Mouse (Mus musculus) liver, embryonic 11.5 days (tissue): ENCODE results near the gene Dus2. TPM values are rescaled to one million over a fixed set of nuclear protein-coding genes. Genes with fewer than 3 reads are reported as not detected.
"Not testable (repeated sequence)": the region's sequence is repeated elsewhere in the genome, so short reads cannot be mapped to it uniquely, and the experiment has no call there.

Source experiments
- ATAC-seq: fragments of 200-750 bp; cut with Nextera tagmentation; replicated peaks from 2 replicates; pipeline ENCODE4 v1.8.0; 2017; ENCODE audit warnings: moderate number of reproducible peaks, mild to moderate bottlenecking, moderate TSS enrichment, moderate library complexity; ENCODE audit not compliant: low FRiP score
- DNase-seq: peaks from one replicate; pipeline ENCODE4 v3.0.0-alpha.2; 2017; ENCODE audit warnings: low spot score
- H3K27ac ChIP-seq: fragments of 300-500 bp; sonication (generic); 2 replicates; pipeline ENCODE4 v1.5.1; 2014; ENCODE audit warnings: mild to moderate bottlenecking, low read depth, low read length, control low read depth
- H3K27me3 ChIP-seq: fragments of 300-500 bp; sonication (generic); replicated peaks from 2 replicates; pipeline ENCODE4 v1.6.1; 2014; ENCODE audit warnings: low read length, mixed read lengths; ENCODE audit not compliant: control insufficient read depth, insufficient read depth
- H3K36me3 ChIP-seq: fragments of 300-500 bp; sonication (generic); 2 replicates; pipeline ENCODE4 v1.6.1; 2014; ENCODE audit warnings: mild to moderate bottlenecking, low read length, moderate library complexity, mixed read lengths; ENCODE audit not compliant: control insufficient read depth, insufficient read depth
- H3K4me1 ChIP-seq: fragments of 300-500 bp; sonication (generic); replicated peaks from 2 replicates; pipeline ENCODE4 v1.6.1; 2014; ENCODE audit warnings: low read length, mixed read lengths; ENCODE audit not compliant: control insufficient read depth, insufficient read depth
- H3K4me2 ChIP-seq: fragments of 300-500 bp; sonication (generic); 2 replicates; pipeline ENCODE4 v1.6.1; 2014; ENCODE audit warnings: mild to moderate bottlenecking, control low read depth, moderate library complexity
- H3K4me3 ChIP-seq: fragments of 300-500 bp; sonication (generic); 2 replicates; pipeline ENCODE4 v1.5.1; 2014; ENCODE audit warnings: low read depth, low read length, control low read depth
- H3K9ac ChIP-seq: fragments of 300-500 bp; sonication (generic); 2 replicates; pipeline ENCODE4 v1.6.1; 2014; ENCODE audit warnings: low read depth, low read length, control low read depth
- H3K9me3 ChIP-seq: fragments of 300-500 bp; sonication (generic); 2 replicates; pipeline ENCODE4 v1.6.1; 2016; ENCODE audit warnings: low read length, inconsistent platforms, mixed read lengths; ENCODE audit not compliant: control insufficient read depth
- WGBS: fragments of 180-500 bp; shearing (Covaris S2); extraction: QIAGEN DNeasy Blood & Tissue Kit; methylation state at CpG from one replicate; pipeline ENCODE4 v1.1.7; 2014; 5-methylcytosine and 5-hydroxymethylcytosine counted together
- polyA plus RNA-seq: library from polyadenylated mRNA; unstranded; fragments of >200 nt; fragmentation: Nextera tagmentation; extraction: Ambion mirVana; gene quantifications from 2 replicates; pipeline ENCODE4 v1.2.1, GENCODE M21; 2014

Gene Dus2
- polyA plus RNA-seq, 1 experiment from 2014 or later: 25.0 TPM

DNA sequence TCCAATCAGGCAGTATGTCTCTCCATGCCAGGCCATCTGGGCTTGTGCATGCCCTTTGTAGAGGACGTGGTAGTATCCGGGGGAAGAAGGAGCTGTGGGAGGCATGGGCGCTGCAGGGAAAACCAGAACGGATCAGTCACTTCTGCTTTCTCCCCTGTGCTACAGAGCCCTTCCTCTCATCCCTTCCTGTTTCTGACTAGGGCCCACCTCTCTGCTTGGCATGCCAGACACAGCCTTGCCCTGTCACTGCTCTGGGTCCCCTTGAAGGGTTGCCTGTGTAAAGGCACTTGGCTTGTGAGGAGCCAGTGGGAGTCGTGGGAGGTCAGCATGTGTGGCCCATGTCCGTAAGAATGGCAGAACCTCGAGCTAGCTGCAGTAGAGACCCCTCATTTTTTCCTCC lies 5.2 kb downstream of the Dus2 start:
- DNase-seq: no peak
- 56% methylated on average over 7 of the region's 7 CpGs for WGBS
- Histone ChIP-seq H3K9me3 (no peaks in the 10 kb centered on the region), H3K4me3 (no peak overlapping the region), H3K27me3 (no peaks in the 10 kb centered on the region), H3K9ac (no peak overlapping the region), H3K4me1 (0 out of 2 replicates have a peak, but pooled peaks cover 2% of the 10 kb centered on the region), H3K4me2 (no peak overlapping the region), H3K36me3 (no peaks in the 10 kb centered on the region), H3K27ac (no peak overlapping the region)
- no peak for ATAC-seq

- no peak overlapping the region for H3K9ac ChIP-seq
- no peak; the same call in 1 of the 2 replicates for ATAC-seq
- H3K4me3 ChIP-seq: no peak overlapping the region
- 65% methylated on average over 2 of the region's 2 CpGs for WGBS
- no peak overlapping the region for H3K4me2 ChIP-seq
- peak overlapping the region; percentile 19; the same call in 1 of the 2 replicates for H3K27ac ChIP-seq
- H3K36me3 ChIP-seq: no peaks in the 10 kb centered on the region
- no peak for DNase-seq
- H3K9me3 ChIP-seq: no peaks in the 10 kb centered on the region
- H3K27me3 ChIP-seq: no peaks in the 10 kb centered on the region
- H3K4me1 ChIP-seq: 0 out of 2 replicates have a peak, but pooled peaks cover 2% of the 10 kb centered on the region
Observed at GRCm38 (mm10) chr8:105998971-105999370, 7.8 kb downstream of the Dus2 start.

GRCm38 (mm10) chr8:106001908-106002307 lies 10.8 kb downstream of the Dus2 start:
- Histone ChIP-seq H3K4me3 (no peak overlapping the region), H3K4me1 (0 out of 2 replicates have a peak, but pooled peaks cover 2% of the 10 kb centered on the region), H3K4me2 (no peak overlapping the region), H3K27me3 (no peaks in the 10 kb centered on the region), H3K27ac (no peak overlapping the region), H3K36me3 (no peaks in the 10 kb centered on the region), H3K9ac (no peak overlapping the region), H3K9me3 (no peaks in the 10 kb centered on the region)
- ATAC-seq (no peak), DNase-seq (no peak)
- WGBS: 78% methylated on average over 4 of the region's 4 CpGs

GRCm38 (mm10) chr8:106004538-106005207 lies 13.5 kb downstream of the Dus2 start:
- H3K4me3 ChIP-seq: no peak overlapping the region

DNA sequence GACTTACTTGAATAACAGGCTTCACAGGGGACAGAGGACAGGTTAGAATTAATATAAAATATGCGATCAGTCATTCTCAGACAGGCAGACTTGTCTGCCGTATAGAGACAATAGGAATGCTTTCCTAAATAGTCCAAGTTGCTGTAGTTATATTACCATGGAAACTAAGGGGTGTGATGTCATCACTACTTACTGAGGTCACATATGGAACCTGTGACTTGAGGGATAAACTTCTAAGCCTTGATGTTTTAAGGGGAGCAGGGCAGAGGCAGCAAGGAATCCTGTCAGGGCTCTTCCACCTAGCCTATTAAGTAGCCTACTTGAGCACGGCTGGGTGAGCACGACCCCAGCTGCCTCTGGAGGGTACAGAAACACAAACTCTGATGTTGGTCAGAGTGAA lies 14.7 kb downstream of the Dus2 start, which contains the start of gene Dpep2nb:
Gene Dpep2nb, minus strand, starts transcription at position 101 of the 400 bp plus-strand sequence.
- H3K9me3 ChIP-seq: no peaks in the 10 kb centered on the region
- DNase-seq (no peak), ATAC-seq (no peak)
- H3K4me1 ChIP-seq: peaks cover 9% of the 10 kb centered on the region
- no peaks in the 10 kb centered on the region for H3K27me3 ChIP-seq
- H3K4me3 ChIP-seq: no peak within 1 kb of the TSS
- H3K4me2 ChIP-seq: no peak within 1 kb of the TSS
- H3K9ac ChIP-seq: no peak within 1 kb of the TSS
- no peaks in the 10 kb centered on the region for H3K36me3 ChIP-seq
- H3K27ac ChIP-seq: no peak within 1 kb of the TSS
- 81% methylated on average over 4 of the region's 4 CpGs for WGBS

More at GRCm38 (mm10) chr8:106004538-106005207, 13.5 kb downstream of the Dus2 start:
- whole genome bisulfite sequencing: 61% methylated on average over 8 of the region's 8 CpGs
- no peak overlapping the region for H3K4me2 ChIP-seq
- H3K4me1 ChIP-seq: peaks cover under 1% of the 10 kb centered on the region; the same call in 1 of the 2 replicates
- DNase-seq: no peak
- no peak for ATAC-seq
- no peaks in the 10 kb centered on the region for H3K9me3 ChIP-seq
- no peak overlapping the region for H3K9ac ChIP-seq
- no peak overlapping the region for H3K27ac ChIP-seq
- no peaks in the 10 kb centered on the region for H3K27me3 ChIP-seq
- H3K36me3 ChIP-seq: no peaks in the 10 kb centered on the region

DNA sequence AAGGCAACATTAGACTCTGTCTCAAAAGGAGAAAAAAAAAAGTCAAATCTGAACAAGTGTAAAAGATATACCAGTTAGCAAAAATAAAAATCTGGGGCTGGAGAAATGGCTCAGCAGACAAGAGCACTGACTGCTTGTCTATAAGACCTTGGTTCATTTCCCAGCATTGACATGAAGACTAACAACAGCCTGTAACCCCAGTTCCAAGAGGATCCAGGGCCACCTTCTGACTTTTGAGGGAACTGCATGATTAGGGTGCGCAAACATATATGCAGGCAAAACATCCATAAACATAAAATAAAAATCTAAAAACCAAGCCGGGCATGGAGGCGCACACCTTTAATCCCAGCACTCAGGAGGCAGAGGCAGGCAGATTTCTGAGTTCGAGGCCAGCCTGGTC lies 15.3 kb downstream of the Dus2 start:
- no peaks in the 10 kb centered on the region for H3K36me3 ChIP-seq
- H3K4me1 ChIP-seq: peaks cover 9% of the 10 kb centered on the region
- 83% methylated on average over 4 of the region's 4 CpGs for WGBS
- H3K27ac ChIP-seq: no peak overlapping the region
- H3K4me3 ChIP-seq: no peak overlapping the region
- ATAC-seq (no peak), DNase-seq (no peak)
- H3K27me3 ChIP-seq: no peaks in the 10 kb centered on the region
- no peak overlapping the region for H3K9ac ChIP-seq
- H3K4me2 ChIP-seq: no peak overlapping the region
- H3K9me3 ChIP-seq: no peaks in the 10 kb centered on the region

DNA sequence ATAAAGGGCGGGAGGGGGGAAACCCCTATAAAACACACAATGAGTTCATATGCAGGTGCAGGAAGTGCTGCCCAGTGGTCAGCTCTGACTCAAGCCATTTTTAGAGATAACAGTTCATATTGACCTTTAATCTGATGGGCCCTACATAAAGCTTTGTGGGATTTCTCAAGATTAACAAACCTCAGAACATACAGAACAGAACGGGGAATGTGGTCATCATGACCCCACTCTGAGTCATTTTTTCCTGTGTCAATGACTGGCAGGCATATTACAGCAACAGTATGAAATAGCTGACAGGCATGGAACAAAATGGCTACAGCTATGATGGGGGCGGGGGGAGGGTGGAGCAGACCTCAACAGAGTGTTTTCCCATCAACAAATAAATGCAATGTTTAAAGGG lies 16.0 kb downstream of the Dus2 start:
- no peak for DNase-seq

DNA sequence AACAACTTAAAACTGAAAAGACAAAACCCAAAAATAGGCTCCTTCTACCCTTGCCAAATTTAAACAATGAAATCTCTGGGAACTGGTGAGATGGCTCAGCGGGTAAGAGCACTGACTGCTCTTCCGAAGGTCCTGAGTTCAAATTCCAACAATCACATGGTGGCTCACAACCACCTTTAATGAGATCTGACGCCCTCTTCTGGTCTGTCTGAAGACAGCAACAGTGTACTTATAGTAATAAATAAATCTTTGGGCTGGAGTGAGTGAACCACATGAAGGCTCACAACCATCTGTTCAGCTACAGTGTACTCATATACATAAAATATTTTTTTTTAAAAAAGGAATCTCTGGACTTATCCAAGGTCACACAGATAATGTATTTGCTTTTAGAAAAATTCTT lies 16.8 kb downstream of the Dus2 start:
- not testable (repeated sequence) for H3K4me1 ChIP-seq, H3K9me3 ChIP-seq, ATAC-seq, H3K27ac ChIP-seq, DNase-seq, H3K4me2 ChIP-seq, H3K36me3 ChIP-seq, H3K9ac ChIP-seq, H3K27me3 ChIP-seq, H3K4me3 ChIP-seq
- 59% methylated on average over 3 of the region's 3 CpGs for whole genome bisulfite sequencing

More for the DNA sequence above, 16.0 kb downstream of the Dus2 start:
- H3K4me3 ChIP-seq: no peak overlapping the region
- no peaks in the 10 kb centered on the region for H3K9me3 ChIP-seq
- peaks cover 9% of the 10 kb centered on the region for H3K4me1 ChIP-seq
- no peaks in the 10 kb centered on the region for H3K27me3 ChIP-seq
- WGBS: 62% methylated on average over 3 of the region's 3 CpGs
- H3K4me2 ChIP-seq: no peak overlapping the region
- no peak overlapping the region for H3K9ac ChIP-seq
- no peaks in the 10 kb centered on the region for H3K36me3 ChIP-seq
- no peak overlapping the region for H3K27ac ChIP-seq
- ATAC-seq: no peak
